Mouse (Mus musculus) bone marrow, adult 2 months (tissue): Measurements from ENCODE around the gene Strn4.

Experiments
- CTCF ChIP-seq: fragments of 200-500 bp; IDR thresholded peaks from 2 replicates; pipeline ENCODE4 v1.5.1; 2011; ENCODE audit warnings: low read length, control low read depth; ENCODE audit not compliant: control insufficient read depth, insufficient read depth
- POLR2A ChIP-seq: fragments of 200-500 bp; IDR thresholded peaks from 2 replicates; pipeline ENCODE4 v1.6.1; 2011; ENCODE audit warnings: low read depth, mild to moderate bottlenecking, control low read depth, low read length, borderline replicate concordance; ENCODE audit not compliant: control insufficient read depth

- TF ChIP-seq CTCF (no peak), POLR2A (no peak)
Observed at GRCm38 (mm10) chr7:16838804-16839426, 23.2 kb downstream of the Strn4 start.
